Mouse (Mus musculus) left cerebral cortex, postnatal 25 days (tissue): Measurements from ENCODE around the gene Gpatch2. TPM values are rescaled to one million over a fixed set of nuclear protein-coding genes. Genes with fewer than 3 reads are reported as not detected.

Source experiments
- DNase-seq, 2 experiments: peaks; one replicate each; pipeline ENCODE4 v3.0.0; 2022; ENCODE audit warnings: low spot score in 2 of 2, mixed read lengths in 1 of 2
- intact Hi-C: fragments of 180-260 bp; cut with DNase I; formaldehyde crosslinking; loops from one replicate; pipeline ENCODE4 v1.15.1; 2025
- total RNA-seq, 2 experiments: library from RNA; stranded (reverse); gene quantifications; 2 replicates each; pipeline ENCODE4 v1.2.3; 2021

Gene Gpatch2
- total RNA-seq, 2 experiments from 2014 or later: 18.9 to 22.3 TPM

DNA sequence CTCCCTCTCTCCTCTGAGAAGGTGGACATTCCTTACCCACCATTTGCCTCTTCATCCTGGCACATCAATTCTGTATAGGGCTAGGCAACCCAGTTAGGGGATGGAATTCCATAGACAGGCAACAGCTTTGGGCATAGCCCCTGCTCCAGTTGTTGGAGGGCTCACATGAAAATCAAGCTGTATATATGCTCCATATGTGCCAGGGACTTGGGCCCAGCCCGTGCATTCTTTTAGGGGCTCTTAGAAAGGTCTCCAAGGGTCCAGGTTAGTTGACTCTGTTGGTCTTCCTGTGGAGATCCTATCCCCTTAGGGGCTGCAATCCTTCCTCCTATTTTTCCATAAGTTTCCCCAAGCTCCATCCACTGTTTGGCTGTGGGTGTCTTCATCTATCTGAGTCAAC is 80.4 kb downstream of the Gpatch2 start:
- intact Hi-C loops: no loop called here
- no peak for DNase-seq

- intact Hi-C loops: no loop called here
Measured at GRCm38 (mm10) chr1:187299236-187299635, 83.9 kb downstream of the Gpatch2 start.

GRCm38 (mm10) chr1:187300626-187301025 is 85.3 kb downstream of the Gpatch2 start:
- intact Hi-C loops: no loop called here
- DNase-seq: peak in 1 of 2 experiments; percentile 37

More at GRCm38 (mm10) chr1:187299236-187299635, 83.9 kb downstream of the Gpatch2 start:
- DNase-seq: peak in 1 of 2 experiments; percentile 35

- no peak for DNase-seq
Measured at GRCm38 (mm10) chr1:187303221-187303620, 87.9 kb downstream of the Gpatch2 start.

GRCm38 (mm10) chr1:187307335-187307734 is 92.0 kb downstream of the Gpatch2 start:
- no peak for DNase-seq
- intact Hi-C loops: no loop called here

More at GRCm38 (mm10) chr1:187303221-187303620, 87.9 kb downstream of the Gpatch2 start:
- intact Hi-C loops: no loop called here

GRCm38 (mm10) chr1:187308523-187308922 is 93.2 kb downstream of the Gpatch2 start:
- intact Hi-C loops: no loop called here
- DNase-seq: no peak

GRCm38 (mm10) chr1:187311122-187311521 is 95.8 kb downstream of the Gpatch2 start:
- no peak for DNase-seq
- intact Hi-C loops: no loop called here

DNA sequence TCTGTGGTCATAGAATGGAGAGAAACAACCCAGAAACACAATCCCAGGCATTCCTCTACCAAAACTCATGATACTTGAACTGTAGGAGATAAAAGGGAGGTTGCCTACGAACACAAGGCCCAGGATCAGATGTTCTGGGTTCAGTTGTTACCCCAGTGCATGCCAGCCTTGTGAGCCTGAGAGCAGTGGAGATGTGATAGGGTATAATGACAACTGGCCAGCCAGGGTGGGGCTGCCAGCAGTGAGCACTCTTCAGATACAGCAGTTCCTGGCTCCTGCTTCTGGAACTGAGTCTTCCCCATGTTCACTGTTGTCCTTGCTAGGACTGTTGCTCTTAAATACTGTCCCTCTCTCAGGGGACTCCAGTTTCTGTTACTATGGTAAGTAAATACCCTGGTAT is 98.0 kb downstream of the Gpatch2 start:
- intact Hi-C loops: no loop called here
- DNase-seq: no peak

GRCm38 (mm10) chr1:187313763-187314162 is 98.5 kb downstream of the Gpatch2 start:
- no peak for DNase-seq
- intact Hi-C loops: no loop called here

DNA sequence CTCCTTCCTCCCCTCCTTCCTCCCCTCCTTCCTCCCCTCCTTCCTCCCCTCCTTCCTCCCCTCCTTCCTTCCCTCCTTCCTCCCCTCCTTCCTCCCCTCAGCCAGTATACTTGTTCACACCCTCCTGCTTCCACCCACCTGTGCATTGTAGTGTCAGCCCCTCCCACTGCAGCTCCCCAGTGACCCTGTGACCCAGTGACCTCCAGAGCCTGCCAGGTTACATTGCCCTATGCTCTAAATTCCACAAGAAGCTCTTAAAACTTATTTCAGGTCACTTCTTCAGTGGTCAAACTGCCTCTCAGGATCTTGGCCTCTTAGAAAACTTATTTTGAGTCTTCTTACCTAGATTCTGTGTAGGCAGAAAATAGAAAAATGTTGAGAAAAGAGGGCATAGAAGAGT is 99.2 kb downstream of the Gpatch2 start:
- no peak for DNase-seq
- intact Hi-C loops: no loop called here

DNA sequence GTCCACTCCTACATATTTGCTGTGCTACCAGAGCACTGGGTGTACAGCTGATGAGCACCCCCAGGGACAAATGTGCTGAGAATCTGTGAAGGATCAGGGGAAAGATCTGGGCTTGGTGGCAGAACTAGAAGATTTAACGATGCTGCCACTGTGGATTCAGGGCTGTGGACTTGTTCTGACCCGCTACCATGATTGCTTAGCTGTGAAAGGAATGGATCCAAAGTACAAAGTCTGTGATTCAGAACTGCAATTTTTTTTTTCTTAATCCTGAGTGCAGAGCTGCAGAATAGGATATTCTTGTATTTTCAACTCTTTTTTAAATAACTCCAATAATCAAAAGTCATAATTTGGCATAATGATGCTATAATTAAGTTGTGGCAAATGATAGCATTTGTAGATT is 100.5 kb downstream of the Gpatch2 start:
- DNase-seq: no peak
- intact Hi-C loops: no loop called here

- intact Hi-C loops: no loop called here
- DNase-seq: no peak
Measured at GRCm38 (mm10) chr1:187316555-187316954, 101.2 kb downstream of the Gpatch2 start.

- intact Hi-C loops: no loop called here
- no peak for DNase-seq
Measured at GRCm38 (mm10) chr1:187321814-187322213, 106.5 kb downstream of the Gpatch2 start.

DNA sequence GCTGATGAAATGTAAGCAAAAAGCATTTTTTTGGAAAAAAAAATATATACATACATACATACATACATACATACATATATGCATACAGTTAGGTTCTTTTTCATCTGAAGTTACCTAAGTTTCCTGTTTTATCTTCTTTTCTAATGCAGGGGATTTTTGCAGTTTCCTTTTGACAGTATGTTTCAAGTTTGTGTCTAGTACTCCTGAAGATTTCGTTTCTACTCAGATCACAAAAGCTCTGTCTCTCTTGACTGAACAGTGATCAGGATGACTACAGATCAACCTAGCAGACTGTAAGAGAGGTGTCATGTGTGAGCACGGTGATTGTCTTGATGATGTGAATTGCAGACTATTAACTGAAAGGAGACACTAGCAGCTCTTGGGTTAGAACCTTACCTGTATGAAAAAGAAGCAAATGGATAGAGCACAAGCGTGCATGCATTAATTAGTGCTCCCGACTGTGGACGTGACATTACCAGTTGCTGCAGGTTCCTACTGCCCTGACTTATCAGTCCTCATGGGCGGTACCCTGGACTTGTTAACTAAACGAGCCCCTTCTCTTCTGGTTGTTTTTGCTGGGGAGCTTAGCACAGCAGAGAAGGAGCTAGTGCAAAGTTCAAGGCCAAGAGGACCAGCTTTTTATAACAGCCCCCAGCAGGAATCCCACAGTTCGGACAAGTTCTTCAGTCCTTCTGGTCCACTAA is 107.3 kb downstream of the Gpatch2 start:
- DNase-seq: no peak
- intact Hi-C loops: no loop called here

GRCm38 (mm10) chr1:187323209-187323589 is 107.9 kb downstream of the Gpatch2 start:
- no peak for DNase-seq
- intact Hi-C loops: no loop called here

DNA sequence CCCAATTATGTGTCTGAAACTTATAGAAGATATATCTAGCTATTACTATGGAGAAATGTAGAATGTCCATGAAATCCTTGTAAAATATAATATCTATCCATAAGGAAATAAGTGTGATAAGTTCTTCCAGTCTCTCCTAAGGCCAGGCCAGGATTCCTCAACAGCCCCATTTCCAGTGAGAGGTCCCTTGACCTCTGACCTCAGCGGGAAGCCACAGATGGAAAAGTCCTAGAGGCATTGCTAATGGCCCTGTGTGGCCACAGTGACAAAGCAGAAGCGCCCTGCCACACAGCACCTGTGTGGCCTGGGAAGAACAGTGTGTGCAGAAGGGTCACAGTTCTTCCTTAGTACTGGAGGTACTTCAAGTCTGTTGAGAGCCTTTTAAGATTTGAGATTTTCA is 127.2 kb downstream of the Gpatch2 start:
- intact Hi-C loops: no loop called here
- DNase-seq: no peak

- DNase-seq: no peak
- intact Hi-C loops: no loop called here
Measured at GRCm38 (mm10) chr1:187345156-187345555, 129.8 kb downstream of the Gpatch2 start.

DNA sequence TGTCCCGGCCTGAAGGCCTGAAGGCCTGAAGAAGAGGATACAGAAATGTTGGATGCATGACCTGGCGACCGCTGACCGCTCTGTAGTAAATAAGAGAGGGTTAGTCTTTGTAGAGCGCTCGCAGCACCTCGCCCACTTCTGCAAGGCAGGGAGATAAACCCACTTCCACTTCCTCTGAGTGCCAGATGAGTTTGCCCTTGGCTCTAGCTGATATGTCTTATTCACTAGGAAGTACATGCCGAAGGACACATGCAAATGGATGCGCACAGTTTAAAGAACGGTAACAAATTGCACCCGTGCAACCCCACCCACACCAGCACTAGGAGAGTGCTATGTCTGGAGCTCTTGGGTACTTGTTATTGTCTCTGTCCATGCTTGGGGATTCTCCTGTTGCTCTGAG is 131.6 kb downstream of the Gpatch2 start:
- DNase-seq: no peak
- intact Hi-C loops: no loop called here

DNA sequence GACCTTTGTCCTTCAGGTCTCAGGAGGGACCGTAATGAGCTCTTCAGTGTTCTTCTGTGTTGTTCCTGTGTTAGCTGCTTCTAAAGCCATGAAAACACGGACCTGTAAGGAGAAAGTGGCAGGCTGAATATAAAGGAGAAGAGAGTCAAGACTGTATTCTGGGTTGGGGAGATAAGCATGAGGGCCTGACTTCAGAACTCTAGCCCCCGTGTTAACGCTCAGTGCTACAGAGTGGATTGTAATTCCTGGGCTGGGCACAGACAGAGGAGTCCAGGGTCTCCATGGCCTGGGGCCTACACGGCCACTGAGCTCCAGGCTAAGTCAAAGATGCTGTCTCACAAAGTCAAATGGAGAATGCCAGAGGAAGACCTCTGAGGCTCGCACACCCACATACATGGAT is 132.3 kb downstream of the Gpatch2 start:
- no peak for DNase-seq
- intact Hi-C loops: no loop called here

GRCm38 (mm10) chr1:187348053-187348820 is 132.9 kb downstream of the Gpatch2 start:
- intact Hi-C loops: no loop called here
- no peak for DNase-seq

- intact Hi-C loops: no loop called here
- DNase-seq: peak in 1 of 2 experiments; percentile 33
Measured at GRCm38 (mm10) chr1:187348859-187349258, 133.6 kb downstream of the Gpatch2 start.
